Mouse (Mus musculus): ENCODE measurements around the gene Lypla2.

Lypla2 gene

DNA sequence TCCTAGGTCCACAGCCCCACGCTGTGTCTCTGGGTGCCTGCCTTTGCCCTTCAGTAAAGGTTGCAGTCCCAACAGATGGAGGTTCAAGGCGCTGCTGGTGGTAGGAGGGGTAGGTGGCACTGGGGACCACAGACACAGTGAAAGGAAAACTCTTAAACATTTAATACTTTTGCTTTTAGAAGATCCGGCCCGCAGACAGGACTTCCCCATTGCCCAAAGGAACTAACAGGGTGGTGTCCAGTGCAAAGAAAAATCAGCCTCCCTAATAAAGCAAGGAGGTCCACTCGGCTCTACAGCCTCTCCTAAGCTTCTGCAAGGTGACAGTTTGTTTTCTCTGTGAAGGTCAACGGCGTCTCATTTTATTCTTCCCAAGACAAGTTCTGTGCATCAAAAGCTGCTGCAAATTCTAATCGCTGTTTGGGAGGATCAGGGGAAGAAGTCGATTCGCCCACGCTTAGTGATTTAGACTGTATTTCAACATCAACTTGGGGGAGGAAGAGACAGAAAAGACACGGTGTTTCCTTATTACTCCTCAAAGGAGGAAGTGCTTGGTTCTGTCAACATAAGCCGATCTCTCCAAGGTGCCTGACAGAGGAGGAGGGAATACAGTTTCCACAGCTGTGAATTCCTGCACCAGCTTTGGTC, 53.7 kb downstream of the Lypla2 start:
- no peak for DNase-seq

All from embryo, embryonic 11 days (tissue).